Mouse (Mus musculus) R1 (cell line): ENCODE measurements at regions not wholly inside any gene's neighbourhood (a gene's known extent, or its start where the extent isn't known, plus 50 kb on each side); places are given as distances from the start of the nearest gene placed in this dataset.

ENCODE experiments used
- DNase-seq: peaks from one replicate; pipeline ENCODE4 v3.0.0-alpha.2; 2018; ENCODE audit warnings: low read depth, low spot score

- DNase-seq, result no peak
These were observed 78.2 kb upstream of the Fzd7 start for GRCm38 (mm10) chr1:59403831-59404547.

GRCm38 (mm10) chr1:59405370-59405769 lies 76.9 kb upstream of the Fzd7 start:
- no peak for DNase-seq

GRCm38 (mm10) chr1:59406741-59407306 lies 75.4 kb upstream of the Fzd7 start:
- DNase-seq, result no peak

GRCm38 (mm10) chr1:59409585-59410160 lies 72.6 kb upstream of the Fzd7 start:
- DNase-seq, result no peak

GRCm38 (mm10) chr1:59413264-59413663 lies 69.0 kb upstream of the Fzd7 start:
- no peak for DNase-seq

GRCm38 (mm10) chr1:59414401-59415210 lies 67.6 kb upstream of the Fzd7 start:
- DNase-seq, result no peak

GRCm38 (mm10) chr1:59415733-59416312 lies 66.4 kb upstream of the Fzd7 start:
- no peak for DNase-seq

- DNase-seq, result no peak
These were observed 64.9 kb upstream of the Fzd7 start for GRCm38 (mm10) chr1:59417317-59417716.

- no peak for DNase-seq
These were observed 64.3 kb upstream of the Fzd7 start for GRCm38 (mm10) chr1:59417962-59418361.

- DNase-seq, result no peak
These were observed 63.5 kb upstream of the Fzd7 start for GRCm38 (mm10) chr1:59418748-59419147.

- DNase-seq, result peak; percentile 96
These were observed 59.0 kb upstream of the Fzd7 start for GRCm38 (mm10) chr1:59422981-59423941.

GRCm38 (mm10) chr1:59425771-59426170 lies 56.5 kb upstream of the Fzd7 start:
- DNase-seq, result peak; percentile 68

- peak; percentile 92 for DNase-seq
These were observed 55.6 kb upstream of the Fzd7 start for GRCm38 (mm10) chr1:59426346-59427203.

GRCm38 (mm10) chr1:59427204-59427557 lies 55.0 kb upstream of the Fzd7 start:
- no peak for DNase-seq

GRCm38 (mm10) chr1:59429289-59429688 lies 52.9 kb upstream of the Fzd7 start:
- no peak for DNase-seq

GRCm38 (mm10) chr1:59430234-59430633 lies 52.0 kb upstream of the Fzd7 start:
- DNase-seq, result no peak

- no peak for DNase-seq
These were observed 51.2 kb upstream of the Fzd7 start for GRCm38 (mm10) chr1:59430886-59431486.
